Mouse (Mus musculus): ENCODE results near the gene Eif5a. TPM values are rescaled to one million over a fixed set of nuclear protein-coding genes. Genes with fewer than 3 reads are reported as not detected.

The Eif5a gene
- total RNA-seq, 2 experiments from 2014 or later: 567 to 637 TPM

Small RNAs within 50 kb of the gene (microRNA-seq; reads per million reads assigned to microRNA genes)
- gene Mir6924: 0 reads per million in 2 experiments

Other genes starting within 250 kb of the Eif5a start
- gene Eif4a1, start 249.5 kb downstream of the Eif5a start, total RNA-seq (2021): 100 to 1,000 TPM; 141 to 170 TPM
- gene Senp3, start 239.9 kb downstream of the Eif5a start, total RNA-seq (2021): 10 to 100 TPM; 22.4 to 23.2 TPM
- gene Tnfsf13, start 236.2 kb downstream of the Eif5a start, total RNA-seq (2021): 1 to 10 TPM; 1.3 to 1.8 TPM
- gene Tnfsf12, start 226.1 kb downstream of the Eif5a start, total RNA-seq (2021): 10 to 100 TPM; 14.0 to 14.8 TPM
- gene Tnfsfm13, start 225.9 kb downstream of the Eif5a start, total RNA-seq (2021): 1 to 10 TPM; 2.2 to 3.0 TPM
- 10 to 100 TPM; 36.4 to 39.1 TPM for gene Polr2a, start 163.3 kb downstream of the Eif5a start, total RNA-seq (2021)
- not detected for gene Slc35g3, start 160.0 kb downstream of the Eif5a start, total RNA-seq (2021)
- gene Zbtb4, start 156.0 kb downstream of the Eif5a start, total RNA-seq (2021): 10 to 100 TPM; 18.2 to 21.3 TPM
- gene Chrnb1, start 126.0 kb downstream of the Eif5a start, total RNA-seq (2021): 10 to 100 TPM; 75.5 to 80.7 TPM
- 1 to 10 TPM; 6.6 to 8.0 TPM for gene Fgf11, start 120.1 kb downstream of the Eif5a start, total RNA-seq (2021)
- gene Tmem102, start 116.3 kb downstream of the Eif5a start, total RNA-seq (2021): under 1 TPM; 0.16 to 0.27 TPM
- not detected for gene Gm39566, start 106.7 kb downstream of the Eif5a start, total RNA-seq (2021)
- gene Spem2, start 103.5 kb downstream of the Eif5a start, total RNA-seq (2021): not detected
- gene Spem1, start 99.8 kb downstream of the Eif5a start, total RNA-seq (2021): not detected
- gene Nlgn2, start 84.2 kb downstream of the Eif5a start, total RNA-seq (2021): 1 to 10 TPM; 6.8 to 7.4 TPM
- gene Tmem256, start 83.4 kb downstream of the Eif5a start, total RNA-seq (2021): 100 to 1,000 TPM; 104 to 108 TPM
- gene Plscr3, start 75.6 kb downstream of the Eif5a start, total RNA-seq (2021): 10 to 100 TPM; 16.5 to 22.4 TPM
- under 1 TPM in 1 of 2 experiments, not detected in 1; 0.10 TPM for gene Tnk1, start 63.2 kb downstream of the Eif5a start, total RNA-seq (2021)
- not detected for gene Tmem95, start 43.9 kb downstream of the Eif5a start, total RNA-seq (2021)
- 1 to 10 TPM; 2.0 TPM for gene Kctd11, start 40.6 kb downstream of the Eif5a start, total RNA-seq (2021)
- under 1 TPM; 0.33 to 0.55 TPM for gene Acap1, start 26.4 kb downstream of the Eif5a start, total RNA-seq (2021)
- gene 2810408A11Rik, start 21.0 kb downstream of the Eif5a start, total RNA-seq (2021): under 1 TPM; 0.62 to 0.84 TPM
- 10 to 100 TPM; 27.2 to 29.1 TPM for gene Neurl4, start 20.9 kb downstream of the Eif5a start, total RNA-seq (2021)
- gene Gps2, start 8.1 kb downstream of the Eif5a start, total RNA-seq (2021): 10 to 100 TPM; 21.8 to 24.2 TPM
- 1 to 10 TPM; 2.1 to 4.3 TPM for gene Ybx2, start 13.8 kb upstream of the Eif5a start, total RNA-seq (2021)
- gene Slc2a4, start 26.2 kb upstream of the Eif5a start, total RNA-seq (2021): 100 to 1,000 TPM; 158 to 236 TPM
- gene Cldn7, start 42.8 kb upstream of the Eif5a start, total RNA-seq (2021): under 1 TPM in 1 of 2 experiments, not detected in 1; 0.72 TPM
- gene Ctdnep1, start 59.2 kb upstream of the Eif5a start, total RNA-seq (2021): 100 to 1,000 TPM; 185 to 209 TPM
- 10 to 100 TPM; 43.0 to 52.9 TPM for gene Elp5, start 60.6 kb upstream of the Eif5a start, total RNA-seq (2021)
- gene Gabarap, start 69.2 kb upstream of the Eif5a start, total RNA-seq (2021): 100 to 1,000 TPM; 170 to 180 TPM
- gene Phf23, start 73.8 kb upstream of the Eif5a start, total RNA-seq (2021): 10 to 100 TPM; 20.4 to 20.7 TPM
- gene Dvl2, start 78.6 kb upstream of the Eif5a start, total RNA-seq (2021): 1 to 10 TPM; 5.1 to 7.8 TPM
- gene Acadvl, start 93.5 kb upstream of the Eif5a start, total RNA-seq (2021): 100 to 1,000 TPM; 266 to 408 TPM
- 1 to 10 TPM; 8.7 to 9.2 TPM for gene Dlg4, start 95.0 kb upstream of the Eif5a start, total RNA-seq (2021)
- not detected for gene Asgr1, start 132.1 kb upstream of the Eif5a start, total RNA-seq (2021)
- gene Asgr2, start 170.7 kb upstream of the Eif5a start, total RNA-seq (2021): not detected
- gene Mgl2, start 208.4 kb upstream of the Eif5a start, total RNA-seq (2021): 1 to 10 TPM; 1.9 to 3.1 TPM
- gene Clec10a, start 234.2 kb upstream of the Eif5a start, total RNA-seq (2021): 1 to 10 TPM; 1.8 to 3.1 TPM

All from gastrocnemius, postnatal 14 days (tissue).